Mouse (Mus musculus) cerebellum, adult (tissue): Measurements from ENCODE around the gene Ppp2r5a.
"Not testable (repeated sequence)": the region's sequence is repeated elsewhere in the genome, so short reads cannot be mapped to it uniquely, and the experiment has no call there.

ENCODE experiments used
- ATAC-seq: cut with Nextera tagmentation; 2 replicates; pipeline ENCODE4 v1.9.2; 2017; ENCODE audit warnings: mild to moderate bottlenecking, moderate library complexity, mixed read lengths; ENCODE audit not compliant: insufficient number of reproducible peaks, low FRiP score, low TSS enrichment

Ppp2r5a gene

DNA sequence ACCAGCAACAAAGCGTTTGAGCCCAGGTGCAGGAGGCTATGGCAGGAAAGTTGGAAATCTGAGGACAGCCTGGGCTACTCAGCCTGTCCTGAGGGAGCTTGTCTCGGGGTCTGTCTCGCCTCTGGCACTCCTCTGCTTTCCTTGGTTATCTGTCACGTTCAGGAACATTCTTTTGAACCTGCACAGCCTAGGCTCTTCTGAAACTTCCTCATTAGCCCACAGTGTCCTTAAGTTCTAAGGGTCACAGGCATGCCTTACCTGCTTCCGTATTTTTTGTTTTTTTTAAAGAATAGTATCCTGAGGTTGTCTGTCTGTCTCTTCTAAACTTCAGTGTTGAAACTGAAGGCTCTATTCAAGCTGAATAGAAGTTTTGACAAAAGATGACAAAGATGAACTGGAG is at the start of gene Ppp2r5a:
Ppp2r5a (minus strand) TSS at position 199 of the 400 bp plus-strand sequence.
- ATAC-seq = no peak

DNA sequence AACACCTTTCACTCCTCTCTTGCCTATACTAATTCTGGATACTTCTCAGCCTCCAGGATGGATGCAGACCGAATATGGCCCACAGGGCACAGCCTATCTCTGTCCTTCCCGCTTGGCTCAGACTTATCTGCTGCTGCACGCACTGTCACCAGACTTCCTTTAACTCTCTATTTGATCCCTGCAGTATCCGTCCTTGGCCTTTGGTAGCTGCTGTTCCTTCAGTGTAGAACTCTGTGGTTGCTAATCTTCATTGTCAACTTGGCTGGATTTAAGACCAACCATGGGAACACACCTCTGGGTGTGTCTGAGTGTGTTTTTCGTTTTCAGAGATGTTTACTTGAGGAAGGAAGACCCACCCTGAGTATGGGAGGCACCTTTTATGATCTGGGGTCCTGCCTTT is 47.5 kb upstream of the Ppp2r5a start:
- ATAC-seq = no peak

DNA sequence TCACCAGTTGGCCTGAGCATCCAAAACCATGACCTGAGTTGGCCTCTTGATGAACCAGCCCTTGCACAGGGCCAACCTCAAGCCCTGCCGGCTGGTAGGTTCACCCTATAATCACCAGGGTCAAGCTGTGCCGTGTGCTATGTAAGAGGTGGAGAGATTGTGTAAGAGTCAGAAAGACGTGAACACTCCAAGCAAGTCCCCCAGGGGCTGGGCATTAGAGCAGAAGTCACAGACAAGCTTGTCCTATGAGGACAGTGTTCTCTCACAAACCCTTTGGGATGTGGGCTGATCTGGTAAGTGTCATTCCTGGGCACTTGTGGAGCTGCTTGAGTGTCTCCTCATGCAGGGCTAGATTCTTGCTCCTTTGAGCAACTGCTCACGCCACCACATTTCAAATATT is 46.5 kb upstream of the Ppp2r5a start:
- ATAC-seq = no peak

DNA sequence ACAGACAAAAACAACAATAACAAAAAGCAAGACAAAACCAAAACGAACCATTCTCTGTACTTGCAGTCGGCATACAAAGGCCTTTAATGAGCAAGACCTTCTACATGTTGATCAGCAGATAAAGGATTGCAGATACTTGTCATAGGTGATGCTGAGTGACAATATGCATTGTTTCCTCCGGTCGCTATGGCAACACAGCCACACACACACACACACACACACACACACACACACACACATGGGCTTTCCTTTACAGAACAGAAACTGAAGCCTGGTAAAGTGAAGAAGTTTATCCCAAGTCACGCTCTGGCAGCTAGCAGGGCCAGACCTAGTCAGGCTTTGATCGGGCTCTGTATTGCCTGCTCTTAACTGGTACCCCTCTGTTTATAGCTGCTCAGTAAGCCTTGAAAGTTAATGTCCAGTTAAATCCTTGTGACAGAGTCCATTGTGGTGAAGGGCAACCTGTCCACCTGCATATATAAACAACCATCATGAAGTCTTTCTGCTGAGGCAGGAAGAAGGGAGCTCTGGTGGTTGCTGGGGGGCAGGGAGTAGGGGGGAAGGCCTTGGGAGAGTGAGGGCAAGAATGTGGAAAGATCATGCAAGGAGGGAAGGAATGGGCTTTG is 44.4 kb upstream of the Ppp2r5a start:
- ATAC-seq = no peak

DNA sequence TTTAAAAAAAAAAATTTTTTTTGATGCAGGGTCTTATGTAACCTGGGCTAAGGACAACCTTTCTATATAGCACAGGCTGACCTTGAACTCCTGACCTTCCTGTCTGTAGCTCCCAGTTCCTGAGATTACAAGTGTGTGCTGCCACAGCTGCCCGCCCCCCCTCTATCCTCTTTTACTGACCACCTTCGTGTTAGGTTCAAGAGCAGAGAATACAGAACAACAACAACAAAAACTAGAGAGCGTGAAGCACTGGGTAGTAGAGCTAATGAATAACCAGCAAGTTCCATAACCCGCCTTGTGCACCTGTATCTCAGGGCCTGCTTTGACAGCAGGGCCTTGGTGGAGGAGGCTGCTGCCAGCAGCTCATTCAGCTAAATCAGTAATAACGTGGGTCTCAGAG is 43.2 kb upstream of the Ppp2r5a start:
- no peak for ATAC-seq

DNA sequence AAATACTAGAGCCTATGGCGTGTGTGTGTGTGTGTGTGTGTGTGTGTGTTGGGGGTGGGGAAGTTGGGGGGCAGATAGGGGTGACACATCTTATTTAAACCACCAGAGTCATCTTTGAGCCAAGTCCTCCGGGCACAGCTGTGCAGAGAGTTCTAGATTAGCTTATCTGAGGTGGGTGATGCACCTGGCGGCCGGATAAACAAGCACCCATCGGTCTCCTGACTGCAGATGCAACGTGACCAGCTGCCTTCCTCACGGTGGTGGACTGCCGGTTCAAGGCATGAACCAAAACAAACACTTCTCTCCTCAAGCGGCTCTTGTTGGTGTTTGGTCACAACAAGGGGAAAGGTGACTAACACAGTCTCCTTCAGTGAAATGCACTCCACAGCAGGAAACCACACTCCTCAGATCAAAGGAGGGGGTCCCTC is 42.8 kb upstream of the Ppp2r5a start:
- no peak for ATAC-seq

DNA sequence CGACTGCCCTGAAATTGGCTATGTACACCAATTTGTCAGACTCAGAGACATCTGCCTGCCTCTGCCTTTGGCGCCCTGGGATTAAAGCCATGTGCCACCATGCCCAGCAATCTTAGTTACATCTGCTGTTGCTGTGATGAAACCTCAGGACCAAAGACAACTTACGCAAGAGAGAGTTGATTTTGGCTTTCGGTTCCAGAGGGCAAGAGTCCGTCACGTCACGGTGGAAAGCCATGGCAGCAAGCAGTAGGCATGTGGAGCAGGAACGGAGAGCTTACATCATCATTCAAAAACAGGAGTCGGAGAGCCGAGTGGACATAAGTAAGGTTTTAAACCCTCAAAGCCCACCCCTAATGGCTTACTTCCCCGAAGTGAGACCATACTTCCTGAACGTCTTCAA is 42.3 kb upstream of the Ppp2r5a start:
- no peak for ATAC-seq

DNA sequence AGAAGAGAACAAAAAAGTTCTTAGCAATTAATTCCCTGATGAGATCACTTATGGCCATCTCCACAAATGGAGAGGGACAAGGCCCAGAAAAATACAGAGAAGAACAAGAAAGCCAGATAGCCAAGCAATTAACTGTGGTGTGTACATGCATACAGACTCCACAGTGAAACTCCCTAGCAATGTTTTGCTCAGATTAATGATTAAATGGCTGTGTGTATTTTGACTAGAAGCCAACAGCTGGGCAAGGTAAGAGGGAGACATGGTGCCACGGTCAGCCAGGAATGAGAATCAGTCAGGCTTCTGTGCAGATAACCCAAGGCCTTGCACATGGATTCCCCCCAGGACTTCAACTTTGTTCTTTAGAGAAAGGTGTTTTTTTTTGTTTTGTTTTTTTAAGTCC is 41.4 kb upstream of the Ppp2r5a start:
- no peak for ATAC-seq

DNA sequence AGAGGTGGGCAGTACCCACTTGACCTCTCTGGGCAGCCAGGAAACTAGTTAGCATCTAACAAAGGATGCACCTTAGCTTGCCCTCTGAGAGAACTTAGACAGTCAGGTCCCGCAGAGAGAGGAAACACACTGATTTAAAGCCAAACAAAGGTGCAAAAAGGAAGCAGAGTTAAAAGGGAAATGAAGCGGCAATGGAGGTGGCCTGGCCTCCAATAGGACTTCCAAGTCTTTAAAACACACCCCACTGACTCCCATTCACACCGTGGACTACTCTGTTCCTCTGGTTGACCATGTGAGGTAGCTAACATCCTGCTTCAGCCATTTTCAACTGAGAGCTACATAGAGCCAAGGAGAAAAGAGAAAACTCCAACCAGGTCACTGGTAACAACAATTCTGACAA is 35.9 kb upstream of the Ppp2r5a start:
- no peak for ATAC-seq

DNA sequence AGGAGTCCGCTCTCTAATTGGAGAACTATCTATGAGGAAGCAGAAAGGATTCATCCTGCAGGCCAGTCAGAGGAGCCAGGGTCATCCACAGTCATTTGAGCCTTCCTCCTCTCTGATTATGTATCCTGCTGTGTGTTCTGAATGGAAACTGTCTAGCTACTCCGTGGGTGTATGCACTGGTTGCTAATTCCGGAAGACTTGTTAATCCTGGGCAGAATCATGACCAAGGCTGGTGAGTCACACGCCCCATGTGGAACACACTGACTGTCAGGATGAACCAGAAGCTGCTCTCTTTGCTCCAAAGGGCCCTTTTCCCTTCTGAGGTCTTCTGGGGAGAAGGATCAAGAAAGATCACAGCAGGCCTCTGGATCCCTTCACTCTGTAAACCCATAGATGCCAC is 35.5 kb upstream of the Ppp2r5a start:
- no peak for ATAC-seq

DNA sequence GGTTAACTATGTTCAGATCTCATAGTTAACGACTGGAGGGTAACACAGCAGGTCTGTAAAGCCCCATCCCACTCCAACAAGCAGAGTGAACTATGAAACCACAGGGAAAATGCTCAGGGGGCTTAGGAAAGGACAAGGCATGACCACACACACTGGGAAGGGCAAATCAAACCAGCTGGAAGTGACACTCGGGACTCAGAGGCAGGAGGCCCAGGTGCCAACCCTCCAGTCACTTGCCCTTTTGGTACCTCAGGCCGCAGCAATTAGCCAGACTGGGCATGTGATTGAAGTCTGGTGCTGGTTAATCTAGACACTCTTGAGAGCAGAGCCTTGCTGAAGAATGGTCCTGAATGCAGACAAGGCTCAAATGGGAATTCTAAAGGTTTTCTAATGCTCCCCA is 33.6 kb upstream of the Ppp2r5a start:
- no peak for ATAC-seq

DNA sequence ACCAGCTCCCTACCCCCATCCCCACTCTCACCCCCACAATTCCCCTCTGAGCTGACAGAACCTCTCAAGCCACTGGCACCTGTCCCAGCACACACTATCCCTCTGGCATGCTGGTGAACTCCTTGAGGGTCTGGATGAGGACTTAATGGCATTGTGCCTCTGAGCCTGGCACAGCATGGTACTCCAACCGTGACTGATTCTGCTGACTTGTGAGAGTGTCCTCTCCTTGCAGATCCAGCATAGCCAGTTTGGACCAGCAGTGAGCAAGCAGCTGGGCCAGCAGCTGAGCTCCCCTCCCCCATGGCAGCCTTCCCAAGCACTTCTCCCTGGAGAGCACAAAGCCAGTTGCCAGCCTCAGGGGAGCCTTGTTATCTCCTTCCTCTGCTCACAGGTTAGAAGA is 32.3 kb upstream of the Ppp2r5a start:
- no peak for ATAC-seq

DNA sequence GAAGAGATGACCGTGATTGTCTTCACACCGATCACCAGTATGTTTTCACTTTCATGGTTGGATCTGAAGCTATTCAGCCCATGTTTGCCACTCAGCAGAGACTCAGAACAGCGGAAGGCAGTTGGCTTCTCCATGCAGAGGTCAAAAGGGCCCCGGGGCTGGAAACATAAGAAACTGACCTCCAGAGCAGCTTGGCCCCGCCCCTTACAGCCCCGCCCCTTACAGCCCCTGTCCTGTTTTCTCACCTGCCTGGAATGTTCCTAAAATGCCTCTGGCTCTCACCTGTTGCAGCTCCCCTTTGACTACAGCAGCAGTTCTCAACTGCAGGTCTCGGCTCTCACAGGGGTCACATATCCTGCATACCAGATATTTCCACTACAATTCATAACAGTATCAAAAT is 29.5 kb upstream of the Ppp2r5a start:
- no peak for ATAC-seq

DNA sequence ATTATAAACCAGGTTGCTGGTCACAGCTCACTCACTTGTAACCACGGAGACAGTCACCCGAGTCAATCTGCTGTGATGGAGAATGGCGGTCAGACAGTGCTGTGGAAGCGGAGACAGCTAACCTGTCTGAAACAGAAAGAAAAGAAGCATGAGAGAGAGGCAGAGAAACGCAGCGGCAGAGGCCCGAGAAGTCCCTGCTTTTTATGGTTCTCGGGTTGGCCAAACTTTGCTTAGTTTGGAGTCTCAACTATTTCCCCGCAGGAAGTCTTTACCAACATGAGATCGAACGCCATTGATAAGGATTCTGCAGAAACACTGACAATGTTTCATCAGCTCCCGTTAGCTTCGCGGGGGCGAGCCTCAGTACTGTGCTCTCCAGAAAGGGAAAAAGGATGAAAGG is 29.0 kb upstream of the Ppp2r5a start:
- ATAC-seq = no peak

DNA sequence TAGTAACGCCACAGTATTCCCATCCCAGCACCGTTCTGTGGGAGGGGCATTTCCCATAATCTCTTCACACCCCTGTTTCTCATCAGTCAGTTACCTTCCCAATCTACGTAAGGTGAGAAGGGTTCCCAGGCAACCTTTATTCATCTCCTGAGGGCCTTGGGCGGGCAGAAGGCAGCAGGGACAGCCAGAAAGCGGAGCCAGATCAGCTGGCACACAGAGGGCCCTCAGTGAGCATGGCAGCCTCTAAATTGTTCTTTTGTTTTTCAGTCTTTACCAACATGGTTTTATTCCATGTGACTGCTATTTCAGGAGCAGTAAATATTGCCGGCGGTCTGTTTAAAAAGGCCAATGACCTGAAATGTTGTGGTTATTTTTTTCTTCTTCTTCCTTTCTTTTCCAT is 27.0 kb upstream of the Ppp2r5a start:
- no peak for ATAC-seq

DNA sequence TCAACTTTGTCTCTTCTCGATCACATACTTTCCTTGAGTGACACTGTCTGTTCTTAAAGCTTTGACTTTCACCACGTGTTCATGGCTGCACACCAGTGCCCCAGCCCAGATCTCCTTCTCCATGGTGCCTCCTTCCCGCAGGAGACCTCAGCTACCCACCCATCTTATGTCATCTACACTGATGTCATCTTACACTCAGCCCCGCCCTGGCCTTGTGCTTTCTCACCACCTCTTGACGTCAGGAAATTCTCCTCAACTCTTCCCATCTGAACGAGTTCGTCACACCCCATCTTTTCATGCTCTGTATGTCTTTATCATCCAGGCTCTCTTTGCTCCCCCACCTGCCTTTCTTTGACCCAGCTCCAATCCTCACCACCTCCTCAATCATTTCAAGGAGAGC is 22.8 kb upstream of the Ppp2r5a start:
- ATAC-seq = no peak

DNA sequence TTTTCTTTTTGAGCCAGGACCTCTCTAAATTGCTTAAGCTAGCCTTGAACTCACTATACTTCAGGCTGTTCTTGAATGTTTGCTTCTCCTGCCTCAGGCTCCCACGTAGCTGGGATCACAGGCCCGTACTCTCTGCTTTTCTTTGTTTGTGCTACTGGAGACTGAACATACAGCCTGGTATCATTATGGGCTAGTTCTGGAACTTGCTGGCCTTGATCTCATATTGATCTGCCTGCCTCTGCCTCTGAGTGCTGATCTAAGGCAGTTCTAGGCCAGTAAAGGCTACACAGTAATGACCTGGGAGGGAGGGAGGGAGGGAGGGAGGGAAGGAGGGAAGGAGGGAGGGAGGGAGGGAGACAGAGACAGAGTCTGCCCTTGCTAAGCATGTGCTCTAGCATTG is 20.1 kb upstream of the Ppp2r5a start:
- no peak for ATAC-seq

DNA sequence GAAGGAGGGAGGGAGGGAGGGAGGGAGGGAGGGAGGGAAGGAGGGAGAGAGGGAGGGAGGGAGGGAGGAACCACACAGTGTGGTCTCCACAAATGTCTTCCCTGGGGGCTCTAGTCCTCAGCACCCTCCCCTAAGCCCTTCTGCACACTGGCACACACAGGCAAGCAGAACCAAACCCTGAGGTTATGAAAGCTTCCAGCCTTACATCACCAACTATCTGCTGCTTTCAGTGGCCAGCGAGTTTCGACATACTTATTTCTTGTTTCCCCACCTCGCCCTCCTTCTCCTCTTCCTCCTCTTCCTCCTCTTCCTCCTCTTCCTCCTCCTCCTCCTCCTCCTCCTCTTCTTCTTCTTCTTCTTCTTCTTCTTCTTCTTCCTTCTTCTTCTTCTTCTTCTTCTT is 19.6 kb upstream of the Ppp2r5a start:
- not testable (repeated sequence) for ATAC-seq

DNA sequence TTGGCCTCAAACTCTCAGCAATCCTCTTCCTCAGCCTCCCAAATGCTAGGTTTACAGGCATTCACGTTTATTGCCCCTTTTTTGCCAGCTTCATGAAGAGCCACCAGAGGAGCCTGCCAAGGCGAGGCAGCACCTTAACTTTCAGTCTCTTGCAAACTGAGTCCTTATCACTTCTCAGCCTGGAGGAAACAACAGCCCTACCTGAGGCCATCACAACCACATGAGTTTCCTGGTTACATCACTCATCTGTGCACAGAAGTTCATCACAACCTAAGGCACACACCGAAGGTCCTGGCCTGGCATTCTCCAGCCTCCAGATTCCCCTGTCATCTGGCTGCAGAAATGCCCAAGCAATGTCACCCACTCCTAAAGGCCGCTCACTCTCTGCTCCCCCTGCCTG is 19.1 kb upstream of the Ppp2r5a start:
- ATAC-seq = no peak

DNA sequence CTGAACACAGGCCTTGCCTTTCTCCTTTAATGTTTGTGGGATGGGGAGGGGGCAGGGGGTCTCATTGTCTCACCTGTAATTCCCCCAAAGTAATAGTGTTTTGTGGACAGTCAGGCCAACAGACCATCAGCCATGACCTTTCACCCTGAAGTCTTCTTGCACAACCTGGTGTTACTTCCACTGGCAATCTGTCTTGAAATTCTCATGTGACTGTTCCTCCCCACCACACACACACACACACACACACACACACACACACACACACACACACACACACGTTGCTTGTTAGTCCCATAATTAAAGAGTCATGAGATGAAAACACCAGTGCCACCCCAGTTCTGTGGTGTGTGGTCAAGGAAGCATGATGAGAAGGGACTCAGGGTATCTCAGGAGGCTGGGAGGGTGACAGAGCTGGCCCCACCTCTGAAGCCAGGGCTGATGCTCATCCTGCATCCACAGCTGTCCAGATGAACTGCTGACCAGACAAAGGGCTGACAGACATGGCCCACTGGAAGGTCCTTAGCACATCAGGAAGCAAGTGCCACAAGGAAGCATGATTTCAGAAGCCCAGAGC is 18.4 kb upstream of the Ppp2r5a start:
- no peak for ATAC-seq

DNA sequence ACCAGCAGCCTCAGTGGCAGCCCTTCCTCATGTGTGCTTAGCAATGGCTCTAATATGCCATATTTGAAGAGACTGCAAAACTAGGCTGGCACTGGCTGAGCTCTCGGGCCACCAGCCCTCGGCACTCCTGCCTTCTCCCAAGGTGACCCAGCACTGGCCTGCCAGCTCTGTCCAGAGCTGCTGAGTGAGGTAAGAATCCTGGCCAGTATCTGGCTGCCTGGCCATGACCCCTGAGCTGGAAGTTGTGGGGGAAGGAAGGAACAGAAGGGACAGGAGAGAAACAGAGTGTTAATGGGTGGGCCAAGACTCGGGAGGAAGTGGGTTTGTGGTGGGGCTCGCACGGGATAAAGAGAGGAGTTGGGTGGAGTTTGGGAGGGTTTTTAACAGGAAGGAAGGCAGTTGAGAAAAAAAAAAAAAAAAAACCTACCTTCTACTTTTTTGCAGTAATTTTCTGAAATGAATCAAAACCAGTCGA is 17.9 kb upstream of the Ppp2r5a start:
- no peak for ATAC-seq

DNA sequence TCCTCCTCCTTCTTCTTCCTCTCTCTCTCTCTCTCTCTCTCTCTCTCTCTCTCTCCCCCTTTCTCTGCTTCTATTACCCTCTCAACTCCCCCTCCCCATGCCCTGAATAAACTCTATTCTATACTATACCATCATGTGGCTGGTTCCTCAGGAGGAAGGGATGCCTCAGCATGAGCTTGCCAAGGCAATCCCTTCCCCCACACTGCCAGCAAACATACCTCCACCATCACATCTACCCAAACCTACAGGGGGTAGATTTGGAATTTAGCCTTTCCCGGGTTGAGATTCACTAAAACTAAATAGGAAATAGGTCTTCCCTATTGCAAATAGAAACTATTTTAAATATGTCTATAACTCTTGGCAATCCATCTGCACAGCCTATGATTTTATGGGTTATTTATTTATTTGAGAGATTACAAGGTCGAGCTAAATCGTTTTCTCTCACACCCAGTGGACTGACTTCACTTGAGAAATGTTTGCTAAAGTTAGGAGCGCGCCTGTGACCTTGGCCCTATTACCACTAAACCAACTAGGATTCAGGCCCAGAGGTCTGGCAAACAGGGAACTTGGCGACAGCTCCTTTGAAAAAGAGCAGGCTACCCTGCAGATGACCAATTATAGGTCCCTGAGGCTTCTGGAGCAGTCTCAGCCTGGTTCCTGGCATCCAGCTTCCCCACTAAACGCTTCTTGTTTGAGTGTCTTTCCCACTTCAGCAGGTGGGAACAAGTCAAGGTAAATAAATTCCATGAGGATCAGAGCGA is 17.1 kb upstream of the Ppp2r5a start:
- ATAC-seq = no peak
